Mouse (Mus musculus): ENCODE results near the gene Tssk6. TPM values are rescaled to one million over a fixed set of nuclear protein-coding genes. Genes with fewer than 3 reads are reported as not detected.

Tssk6 gene
- polyA plus RNA-seq, 1 experiment: 0.92 TPM

DNA sequence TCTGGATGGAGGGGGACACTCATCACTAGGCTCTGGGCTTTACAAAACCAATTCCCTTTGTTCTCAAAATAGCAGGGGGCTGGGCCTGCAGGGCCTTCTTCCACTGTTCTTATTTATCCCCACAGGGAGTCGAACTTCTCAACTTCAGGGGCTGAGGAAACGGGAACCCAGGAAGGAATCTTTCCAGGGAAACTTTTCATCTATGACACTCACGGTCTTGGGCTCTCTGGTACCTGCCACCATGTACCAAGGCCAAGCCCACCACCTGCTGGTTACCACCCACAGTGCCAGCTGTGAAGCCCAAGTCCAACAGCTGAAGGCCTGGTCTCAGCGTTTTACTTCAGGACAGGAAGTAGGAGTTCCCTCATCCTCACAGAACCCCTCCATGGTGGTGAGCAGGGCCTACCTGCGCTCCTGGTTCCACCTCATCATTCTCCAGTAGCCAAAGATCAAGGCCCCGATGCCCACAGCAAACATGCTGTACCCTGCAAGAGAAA is 7.1 kb upstream of the Tssk6 start:
- no peak overlapping the region for H3ac ChIP-seq (ENCODE audit: control insufficient read depth, insufficient read length)
- H3K4me3 ChIP-seq: no peak overlapping the region
- TF ChIP-seq CEBPB (IDR thresholded peaks at IDR 0.05; ENCODE audit: insufficient read depth, poor library complexity, severe bottlenecking) (no peak), MYOD1 (IDR thresholded peaks at IDR 0.05; ENCODE audit: control insufficient read depth in 1 of 3, insufficient read length in 2 of 3, low read depth in 2 of 3) (peak in 2 of 3 experiments; percentile 81 to 85), REST (IDR thresholded peaks at IDR 0.05; ENCODE audit: insufficient read depth, insufficient read length) (no peak), POLR2AphosphoS2 (IDR thresholded peaks at IDR 0.05; ENCODE audit: insufficient read length, low read depth) (no peak), POLR2A (IDR thresholded peaks at IDR 0.05; ENCODE audit: insufficient read length, low read depth) (no peak), USF1 (IDR thresholded peaks at IDR 0.05; ENCODE audit: low read depth) (no peak), TCF3 (IDR thresholded peaks at IDR 0.05; ENCODE audit: insufficient read length, low read depth) (no peak), MYOG (IDR thresholded peaks at IDR 0.05; ENCODE audit: control insufficient read depth in 1 of 3, insufficient read depth in 1 of 3, insufficient read length in 2 of 3, low read depth in 2 of 3) (peak in 2 of 3 experiments; percentile 66 to 91), TCF12 (IDR thresholded peaks at IDR 0.05; ENCODE audit: insufficient read depth, poor library complexity, severe bottlenecking) (peak; percentile 39), SRF (IDR thresholded peaks at IDR 0.05; ENCODE audit: control insufficient read depth, insufficient read length, low read depth) (no peak), E2F4 (IDR thresholded peaks at IDR 0.05; ENCODE audit: insufficient read depth) (no peak), MAX (IDR thresholded peaks at IDR 0.05; ENCODE audit: low read depth) (no peak)
- no peaks in the 10 kb centered on the region for H3K36me3 ChIP-seq (ENCODE audit: control insufficient read depth, insufficient read depth)
- peaks cover 36% of the 10 kb centered on the region for H3K79me2 ChIP-seq (ENCODE audit: control insufficient read depth, insufficient read depth)
- H3K27me3 ChIP-seq (ENCODE audit: control insufficient read depth, insufficient read depth, insufficient read length): no peaks in the 10 kb centered on the region
- H3K4me2 ChIP-seq (ENCODE audit: low read depth): peak overlapping the region; percentile 12

DNA sequence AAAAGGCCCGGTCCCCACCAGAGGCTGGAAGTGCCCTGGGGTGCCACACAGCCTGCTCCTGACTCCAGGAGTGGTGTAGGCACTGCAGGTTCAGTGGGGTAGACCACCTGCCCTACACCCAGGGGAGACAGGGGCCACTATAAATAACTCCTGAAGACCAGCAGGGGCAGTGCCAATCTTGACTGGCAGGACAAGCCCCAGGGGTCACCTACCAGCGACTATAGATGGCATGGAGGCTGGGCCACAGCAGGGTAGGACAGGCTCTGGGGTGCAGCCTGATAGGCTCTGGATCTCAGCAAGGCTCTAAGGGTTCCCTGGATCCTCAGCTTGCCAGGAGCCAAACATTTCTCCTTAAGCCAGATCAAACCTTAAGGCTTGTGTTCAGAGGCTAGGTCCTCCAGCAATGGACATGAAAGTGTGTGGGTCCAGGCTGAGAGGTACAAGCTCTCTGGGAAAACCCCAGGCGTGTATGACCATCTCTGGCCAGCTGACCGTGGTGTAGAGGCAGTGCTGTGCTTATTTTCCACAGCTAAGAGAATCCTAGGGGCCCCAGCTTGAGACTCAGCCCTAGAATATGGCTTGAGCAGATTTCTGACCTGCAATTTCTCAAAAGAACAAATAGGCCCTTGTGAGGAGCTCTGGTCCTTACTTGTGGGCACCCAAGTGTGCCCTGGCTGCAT is 6.1 kb upstream of the Tssk6 start:
- Histone ChIP-seq H3K36me3 (ENCODE audit: control insufficient read depth, insufficient read depth) (no peaks in the 10 kb centered on the region), H3ac (ENCODE audit: control insufficient read depth, insufficient read length) (no peak overlapping the region), H3K4me2 (ENCODE audit: low read depth) (no peak overlapping the region), H3K79me2 (ENCODE audit: control insufficient read depth, insufficient read depth) (peaks cover 46% of the 10 kb centered on the region), H3K4me3 (no peak overlapping the region), H3K27me3 (ENCODE audit: control insufficient read depth, insufficient read depth, insufficient read length) (no peaks in the 10 kb centered on the region)
- TF ChIP-seq POLR2AphosphoS2 (IDR thresholded peaks at IDR 0.05; ENCODE audit: insufficient read length, low read depth) (no peak), REST (IDR thresholded peaks at IDR 0.05; ENCODE audit: insufficient read depth, insufficient read length) (no peak), USF1 (IDR thresholded peaks at IDR 0.05; ENCODE audit: low read depth) (no peak), E2F4 (IDR thresholded peaks at IDR 0.05; ENCODE audit: insufficient read depth) (no peak), POLR2A (IDR thresholded peaks at IDR 0.05; ENCODE audit: insufficient read length, low read depth) (no peak), MYOD1 (IDR thresholded peaks at IDR 0.05; ENCODE audit: control insufficient read depth in 1 of 3, insufficient read length in 2 of 3, low read depth in 2 of 3) (no peak), TCF12 (IDR thresholded peaks at IDR 0.05; ENCODE audit: insufficient read depth, poor library complexity, severe bottlenecking) (no peak), TCF3 (IDR thresholded peaks at IDR 0.05; ENCODE audit: insufficient read length, low read depth) (no peak), MAX (IDR thresholded peaks at IDR 0.05; ENCODE audit: low read depth) (no peak), CEBPB (IDR thresholded peaks at IDR 0.05; ENCODE audit: insufficient read depth, poor library complexity, severe bottlenecking) (no peak)

DNA sequence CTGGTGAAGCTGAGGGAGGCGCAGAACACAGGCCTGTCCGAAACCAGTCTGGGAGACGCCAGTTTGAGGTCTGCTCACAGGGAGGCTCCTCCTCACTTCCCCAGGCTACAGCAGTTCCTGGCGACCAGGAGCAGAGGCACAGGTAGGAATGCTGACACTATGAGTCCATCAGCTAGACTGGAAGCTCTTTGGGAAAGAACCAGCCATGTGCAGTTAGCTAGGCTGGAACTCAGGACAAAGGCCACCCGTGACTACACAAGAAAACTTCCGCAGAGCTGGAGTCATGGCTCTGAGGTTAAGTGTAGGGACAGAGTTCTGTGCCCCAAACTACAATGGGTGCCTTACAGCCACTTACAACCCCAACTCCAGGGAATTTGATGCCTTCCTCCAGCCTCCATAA is 4.1 kb upstream of the Tssk6 start:
- Histone ChIP-seq H3K27me3 (ENCODE audit: control insufficient read depth, insufficient read depth, insufficient read length) (no peaks in the 10 kb centered on the region), H3K79me2 (ENCODE audit: control insufficient read depth, insufficient read depth) (peaks cover 50% of the 10 kb centered on the region), H3ac (ENCODE audit: control insufficient read depth, insufficient read length) (no peak overlapping the region), H3K36me3 (ENCODE audit: control insufficient read depth, insufficient read depth) (no peaks in the 10 kb centered on the region), H3K4me2 (ENCODE audit: low read depth) (peak overlapping the region; percentile 32), H3K4me3 (no peak overlapping the region)
- no peak for TF ChIP-seq POLR2A (IDR thresholded peaks at IDR 0.05; ENCODE audit: insufficient read length, low read depth)

DNA sequence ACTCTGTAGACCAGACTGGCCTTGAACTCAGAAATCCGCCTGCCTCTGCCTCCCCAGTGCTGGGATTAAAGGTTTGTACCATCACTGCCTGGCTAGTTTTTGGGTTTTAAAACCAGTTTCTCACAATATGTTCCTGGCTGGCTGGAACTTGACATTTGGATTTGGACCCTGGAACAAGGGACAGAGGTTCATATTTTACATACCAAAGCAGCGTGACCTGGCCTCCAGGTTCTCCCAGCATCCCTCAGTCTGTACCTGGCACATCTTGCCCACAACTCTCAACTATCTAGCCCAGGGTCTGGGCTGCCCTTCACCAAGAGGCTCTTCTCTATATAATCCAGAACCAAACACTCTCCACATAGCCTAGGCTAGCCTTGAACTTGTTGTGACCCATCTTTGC is 2.1 kb upstream of the Tssk6 start:
- H3ac ChIP-seq (ENCODE audit: control insufficient read depth, insufficient read length): no peak overlapping the region
- no peak overlapping the region for H3K4me3 ChIP-seq
- H3K79me2 ChIP-seq (ENCODE audit: control insufficient read depth, insufficient read depth): peaks cover 50% of the 10 kb centered on the region
- no peak for TF ChIP-seq E2F4 (IDR thresholded peaks at IDR 0.05; ENCODE audit: insufficient read depth)
- no peak for TF ChIP-seq TCF3 (IDR thresholded peaks at IDR 0.05; ENCODE audit: insufficient read length, low read depth)
- no peak for TF ChIP-seq MYOG (IDR thresholded peaks at IDR 0.05; ENCODE audit: control insufficient read depth in 1 of 3, insufficient read depth in 1 of 3, insufficient read length in 2 of 3, low read depth in 2 of 3)
- no peak for TF ChIP-seq MYOD1 (IDR thresholded peaks at IDR 0.05; ENCODE audit: control insufficient read depth in 1 of 3, insufficient read length in 2 of 3, low read depth in 2 of 3)
- TF ChIP-seq SRF (IDR thresholded peaks at IDR 0.05; ENCODE audit: control insufficient read depth, insufficient read length, low read depth): no peak
- TF ChIP-seq MAX (IDR thresholded peaks at IDR 0.05; ENCODE audit: low read depth): no peak
- no peak for TF ChIP-seq CEBPB (IDR thresholded peaks at IDR 0.05; ENCODE audit: insufficient read depth, poor library complexity, severe bottlenecking)
- no peak for TF ChIP-seq REST (IDR thresholded peaks at IDR 0.05; ENCODE audit: insufficient read depth, insufficient read length)
- TF ChIP-seq POLR2AphosphoS2 (IDR thresholded peaks at IDR 0.05; ENCODE audit: insufficient read length, low read depth): no peak
- TF ChIP-seq USF1 (IDR thresholded peaks at IDR 0.05; ENCODE audit: low read depth): no peak
- TF ChIP-seq POLR2A (IDR thresholded peaks at IDR 0.05; ENCODE audit: insufficient read length, low read depth): no peak
- TF ChIP-seq TCF12 (IDR thresholded peaks at IDR 0.05; ENCODE audit: insufficient read depth, poor library complexity, severe bottlenecking): no peak
- H3K36me3 ChIP-seq (ENCODE audit: control insufficient read depth, insufficient read depth): no peaks in the 10 kb centered on the region
- H3K27me3 ChIP-seq (ENCODE audit: control insufficient read depth, insufficient read depth, insufficient read length): no peaks in the 10 kb centered on the region
- peak overlapping the region; percentile 72 for H3K4me2 ChIP-seq (ENCODE audit: low read depth)
